Mouse (Mus musculus): Measurements from ENCODE around the gene Gm28553. TPM values are rescaled to one million over a fixed set of nuclear protein-coding genes. Genes with fewer than 3 reads are reported as not detected.
"Not testable (repeated sequence)": the region's sequence is repeated elsewhere in the genome, so short reads cannot be mapped to it uniquely, and the experiment has no call there.

The Gm28553 gene
- total RNA-seq (2021) = not detected

- not testable (repeated sequence) for DNase-seq (ENCODE audit: extremely low spot score in 1 of 2, low spot score in 1 of 2)
Measured at GRCm38 (mm10) chrY:48856197-48856596, at the start of gene Gm28553. Gene Gm28553, plus strand, starts transcription at chrY:48856497.

Data from layer of hippocampus, postnatal 25 days (tissue).